Mouse (Mus musculus) heart, embryonic 10.5 days (tissue): ENCODE results near the gene Grik1. TPM values are rescaled to one million over a fixed set of nuclear protein-coding genes. Genes with fewer than 3 reads are reported as not detected.

Experiments used
- DNase-seq: peaks from one replicate; pipeline ENCODE4 v3.0.0-alpha.2; 2017; ENCODE audit warnings: low spot score
- H3K27ac ChIP-seq: fragments of 300-500 bp; sonication (generic); 2 replicates; pipeline ENCODE4 v1.5.1; 2016; ENCODE audit warnings: mild to moderate bottlenecking
- H3K27me3 ChIP-seq: fragments of 300-500 bp; sonication (generic); 2 replicates; pipeline ENCODE4 v1.6.1; 2016; ENCODE audit warnings: mild to moderate bottlenecking; ENCODE audit not compliant: poor library complexity, insufficient read depth, severe bottlenecking
- H3K36me3 ChIP-seq: fragments of 300-500 bp; sonication (generic); 2 replicates; pipeline ENCODE4 v1.6.1; 2016; ENCODE audit warnings: mild to moderate bottlenecking, moderate library complexity
- H3K4me1 ChIP-seq: fragments of 300-500 bp; sonication (generic); 2 replicates; pipeline ENCODE4 v1.6.1; 2016; ENCODE audit warnings: mild to moderate bottlenecking
- H3K4me3 ChIP-seq: fragments of 300-500 bp; sonication (generic); 2 replicates; pipeline ENCODE4 v1.5.1; 2016; ENCODE audit warnings: mild to moderate bottlenecking, moderate library complexity
- H3K9me3 ChIP-seq: fragments of 300-500 bp; sonication (generic); 2 replicates; pipeline ENCODE4 v1.6.1; 2016; ENCODE audit warnings: mild to moderate bottlenecking, moderate library complexity
- WGBS: fragments of 180-500 bp; shearing (Covaris S2); methylation state at CpG from one replicate; pipeline ENCODE4 v1.1.7; 2016; 5-methylcytosine and 5-hydroxymethylcytosine counted together
- polyA plus RNA-seq: library from polyadenylated mRNA; unstranded; fragments of >200 nt; fragmentation: Nextera tagmentation; extraction: Ambion mirVana; gene quantifications from 2 replicates; pipeline ENCODE4 v1.2.1, GENCODE M21; 2016

Grik1 gene
- polyA plus RNA-seq, 1 experiment from 2014 or later, result 0.35 TPM

DNA sequence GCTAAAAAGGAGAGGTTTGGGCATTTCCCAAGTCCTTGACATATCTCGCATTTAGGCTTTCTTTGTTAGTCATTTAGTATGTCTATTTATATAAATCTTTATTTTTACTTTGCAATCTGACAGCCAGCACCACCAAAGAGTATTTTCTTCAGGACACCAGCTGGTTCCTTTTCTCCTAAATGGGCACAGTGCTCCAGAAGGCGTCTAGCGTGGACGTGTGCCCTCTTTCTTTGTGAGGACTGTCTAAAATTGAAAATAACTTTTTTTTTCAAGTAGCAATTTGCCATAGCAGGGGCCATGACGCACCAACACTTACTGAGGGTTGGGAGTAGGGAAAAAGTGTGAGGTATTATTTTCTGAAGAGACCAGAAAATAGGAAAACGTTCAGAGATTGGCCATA is 425.5 kb downstream of the Grik1 start:
- Histone ChIP-seq H3K36me3 (no peaks in the 10 kb centered on the region), H3K27ac (no peak overlapping the region), H3K4me1 (no peaks in the 10 kb centered on the region), H3K27me3 (no peaks in the 10 kb centered on the region), H3K9me3 (no peaks in the 10 kb centered on the region), H3K4me3 (no peak overlapping the region)
- no peak for DNase-seq
- WGBS, result 84% methylated on average over 6 of the region's 6 CpGs

DNA sequence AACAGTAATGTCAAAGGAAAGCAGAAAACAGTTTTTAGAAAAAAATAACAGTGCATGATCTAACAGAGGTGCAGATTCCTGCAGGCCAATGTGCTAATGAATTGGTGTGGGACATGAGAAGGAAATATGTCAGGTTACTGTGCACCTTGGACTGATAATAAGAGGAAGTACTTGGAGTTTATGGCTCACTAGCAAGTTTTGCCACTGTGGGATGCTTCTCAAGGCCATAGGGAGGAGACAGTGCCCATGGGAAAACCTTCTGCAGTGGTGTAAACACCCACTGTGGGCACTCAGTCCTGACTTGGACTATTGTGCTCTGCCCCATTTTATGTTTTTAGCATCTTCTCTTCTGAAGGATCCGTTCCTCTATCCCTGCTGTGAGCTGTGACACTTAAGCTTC is 428.3 kb downstream of the Grik1 start:
- Histone ChIP-seq H3K9me3 (no peaks in the 10 kb centered on the region), H3K36me3 (no peaks in the 10 kb centered on the region), H3K4me3 (no peak overlapping the region), H3K27ac (no peak overlapping the region), H3K27me3 (no peaks in the 10 kb centered on the region), H3K4me1 (no peaks in the 10 kb centered on the region)
- 65% methylated on average over 1 of the region's 1 CpGs for WGBS
- no peak for DNase-seq

DNA sequence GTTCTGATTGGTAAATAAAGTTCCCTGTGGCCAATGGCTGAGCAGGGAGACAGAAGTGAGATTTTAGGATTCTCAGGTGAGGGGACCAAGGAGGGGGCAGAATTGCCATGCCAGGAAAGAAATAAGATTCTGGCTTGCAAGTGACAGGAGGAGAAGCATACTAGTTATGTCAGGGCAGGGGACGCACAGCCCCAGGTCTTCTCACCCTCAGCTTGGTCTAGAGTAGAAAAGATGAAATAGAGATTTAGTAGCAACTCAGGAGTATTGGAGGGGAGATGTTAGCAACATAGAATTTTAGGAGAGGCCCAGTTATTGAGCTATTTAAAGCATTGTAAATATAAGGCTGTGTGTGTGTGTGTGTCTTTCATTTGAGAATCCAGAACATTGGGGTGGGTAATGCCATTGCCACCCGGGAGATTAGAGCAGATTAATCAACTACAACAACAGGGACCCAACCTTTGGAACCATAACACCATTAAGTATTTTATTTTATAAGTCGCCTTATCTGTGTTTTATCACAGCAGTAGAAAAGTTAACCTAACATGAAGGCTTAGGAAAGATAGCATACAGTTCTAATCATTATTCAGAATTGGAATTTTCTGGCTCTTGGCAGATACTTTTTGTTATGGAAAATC is 436.5 kb downstream of the Grik1 start:
- Histone ChIP-seq H3K4me1 (no peaks in the 10 kb centered on the region), H3K4me3 (no peak overlapping the region), H3K9me3 (no peaks in the 10 kb centered on the region), H3K27ac (no peak overlapping the region), H3K36me3 (no peaks in the 10 kb centered on the region), H3K27me3 (no peaks in the 10 kb centered on the region)
- no peak for DNase-seq
- WGBS, result 77% methylated on average over 3 of the region's 3 CpGs

DNA sequence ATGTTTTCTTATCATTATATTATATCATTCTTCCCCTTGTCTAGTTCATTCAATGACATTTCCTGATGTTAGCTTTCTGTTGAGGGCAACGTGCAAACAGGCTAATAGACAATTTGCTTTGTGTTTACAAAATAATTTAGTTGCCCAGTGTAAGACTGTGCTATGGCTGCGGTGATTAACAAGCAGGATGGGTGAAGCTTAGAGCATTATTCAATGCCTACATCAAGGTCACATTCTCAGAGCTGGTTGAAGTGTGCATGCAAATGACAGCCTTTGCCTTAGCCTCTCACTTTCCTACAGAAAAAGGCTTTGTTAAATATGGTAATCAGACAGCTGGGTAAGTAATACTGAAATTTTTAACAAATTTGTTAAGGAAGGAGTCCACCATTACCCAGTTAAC is 438.5 kb downstream of the Grik1 start:
- Histone ChIP-seq H3K9me3 (no peaks in the 10 kb centered on the region), H3K4me3 (no peak overlapping the region), H3K27ac (no peak overlapping the region), H3K4me1 (no peaks in the 10 kb centered on the region), H3K36me3 (no peaks in the 10 kb centered on the region), H3K27me3 (no peaks in the 10 kb centered on the region)
- 76% methylated on average over 2 of the region's 2 CpGs for WGBS
- no peak for DNase-seq

DNA sequence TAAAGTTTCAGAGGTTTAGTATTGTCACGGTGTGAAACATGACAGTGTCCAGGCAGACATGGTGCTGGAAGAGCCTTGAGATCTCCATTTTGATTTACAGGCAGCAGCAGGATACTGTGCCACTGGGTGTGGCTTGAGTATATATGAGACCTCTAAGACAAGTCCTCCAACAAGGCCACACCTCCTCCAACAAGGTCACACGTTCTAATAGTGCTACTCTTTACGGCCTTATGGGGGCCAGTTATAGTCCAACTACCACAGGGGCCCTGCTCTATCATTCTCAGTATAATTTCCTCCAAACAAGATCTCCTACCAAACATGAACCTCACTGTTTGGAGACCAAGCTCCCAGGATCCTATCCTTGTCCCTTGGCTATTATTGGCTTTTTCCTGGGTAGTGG is 441.3 kb downstream of the Grik1 start:
- Histone ChIP-seq H3K36me3 (no peaks in the 10 kb centered on the region), H3K9me3 (no peaks in the 10 kb centered on the region), H3K27me3 (no peaks in the 10 kb centered on the region), H3K4me1 (no peaks in the 10 kb centered on the region), H3K27ac (no peak overlapping the region), H3K4me3 (no peak overlapping the region)
- DNase-seq, result no peak
- 81% methylated on average over 3 of the region's 3 CpGs for WGBS

Other genes with a start within 250 kb of the Grik1 start
- gene Cldn17, start 216.7 kb upstream of the Grik1 start, polyA plus RNA-seq, result not detected in 2 replicates